Mouse (Mus musculus): Measurements from ENCODE around the gene Srgn. TPM values are rescaled to one million over a fixed set of nuclear protein-coding genes. Genes with fewer than 3 reads are reported as not detected.

Gene Srgn
- total RNA-seq, 1 experiment from 2014 or later, result 2,014 TPM

Other genes starting within 250 kb of the Srgn start
- 37.8 and 43.8 TPM in 2 replicates for gene Hk1, start 147.5 kb downstream of the Srgn start, total RNA-seq (2017)
- not detected in 2 replicates for gene Hkdc1, start 105.0 kb downstream of the Srgn start, total RNA-seq (2017)
- gene 4930507D05Rik, start 78.0 kb downstream of the Srgn start, total RNA-seq (2017), result 0.23 TPM in 1 of 2 replicates, not detected in the other
- gene Supv3l1, start 77.7 kb downstream of the Srgn start, total RNA-seq (2017), result 15.5 and 17.5 TPM in 2 replicates
- gene Vps26a, start 40.6 kb downstream of the Srgn start, total RNA-seq (2017), result 54.8 and 64.8 TPM in 2 replicates
- gene Kif1bp, start 51.0 kb upstream of the Srgn start, total RNA-seq (2017), result 27.3 and 33.1 TPM in 2 replicates
- gene Ddx21, start 74.8 kb upstream of the Srgn start, total RNA-seq (2017), result 80.7 and 87.6 TPM in 2 replicates
- gene Ddx50, start 123.8 kb upstream of the Srgn start, total RNA-seq (2017), result 107 and 116 TPM in 2 replicates
- gene Stox1, start 198.7 kb upstream of the Srgn start, total RNA-seq (2017), result 0.25 and 1.7 TPM in 2 replicates